Mouse (Mus musculus) heart, embryonic 16.5 days (tissue): Measurements from ENCODE around the gene Lif. TPM values are rescaled to one million over a fixed set of nuclear protein-coding genes. Genes with fewer than 3 reads are reported as not detected.
A peak's percentile ranks its signal among the peaks of the same experiment; 100 is the strongest.

Source experiments
- ATAC-seq: fragments of 200-750 bp; cut with Nextera tagmentation; replicated peaks from 2 replicates; pipeline ENCODE4 v1.8.0; 2017; ENCODE audit warnings: moderate number of reproducible peaks; ENCODE audit not compliant: insufficient read depth, low FRiP score; ENCODE audit errors: extremely low read depth
- H3K27ac ChIP-seq: fragments of 300-500 bp; sonication (generic); 2 replicates; pipeline ENCODE4 v1.5.1; 2014; ENCODE audit warnings: mild to moderate bottlenecking, low read length, control low read depth, moderate library complexity
- H3K27me3 ChIP-seq: fragments of 300-500 bp; sonication (generic); 2 replicates; pipeline ENCODE4 v1.6.1; 2014; ENCODE audit warnings: low read length, mixed read lengths; ENCODE audit not compliant: control insufficient read depth, insufficient read depth
- H3K36me3 ChIP-seq: fragments of 300-500 bp; sonication (generic); 2 replicates; pipeline ENCODE4 v1.6.1; 2014; ENCODE audit not compliant: control insufficient read depth, insufficient read depth
- H3K4me1 ChIP-seq: fragments of 300-500 bp; sonication (generic); 2 replicates; pipeline ENCODE4 v1.6.1; 2014; ENCODE audit warnings: low read length, mixed read lengths; ENCODE audit not compliant: control insufficient read depth, insufficient read depth
- H3K4me2 ChIP-seq: fragments of 300-500 bp; sonication (generic); 2 replicates; pipeline ENCODE4 v1.6.1; 2014; ENCODE audit warnings: low read depth, mild to moderate bottlenecking, control low read depth, low read length
- H3K4me3 ChIP-seq: fragments of 300-500 bp; sonication (generic); 2 replicates; pipeline ENCODE4 v1.5.1; 2014; ENCODE audit warnings: mild to moderate bottlenecking, control low read depth, low read length
- H3K9ac ChIP-seq: fragments of 300-500 bp; sonication (generic); 2 replicates; pipeline ENCODE4 v1.6.1; 2014; ENCODE audit warnings: low read length, control low read depth
- H3K9me3 ChIP-seq: fragments of 300-500 bp; sonication (generic); replicated peaks from 2 replicates; pipeline ENCODE4 v1.6.1; 2016; ENCODE audit warnings: low read length; ENCODE audit not compliant: control insufficient read depth
- WGBS: fragments of 180-500 bp; shearing (Covaris S2); extraction: QIAGEN DNeasy Blood & Tissue Kit; methylation state at CpG from one replicate; pipeline ENCODE4 v1.1.7; 2014; 5-methylcytosine and 5-hydroxymethylcytosine counted together
- polyA plus RNA-seq: library from polyadenylated mRNA; unstranded; fragments of >200 nt; fragmentation: Nextera tagmentation; extraction: Ambion mirVana; gene quantifications from 2 replicates; pipeline ENCODE4 v1.2.1, GENCODE M21; 2015

Gene Lif
- polyA plus RNA-seq, 1 experiment from 2014 or later: 0.20 TPM

DNA sequence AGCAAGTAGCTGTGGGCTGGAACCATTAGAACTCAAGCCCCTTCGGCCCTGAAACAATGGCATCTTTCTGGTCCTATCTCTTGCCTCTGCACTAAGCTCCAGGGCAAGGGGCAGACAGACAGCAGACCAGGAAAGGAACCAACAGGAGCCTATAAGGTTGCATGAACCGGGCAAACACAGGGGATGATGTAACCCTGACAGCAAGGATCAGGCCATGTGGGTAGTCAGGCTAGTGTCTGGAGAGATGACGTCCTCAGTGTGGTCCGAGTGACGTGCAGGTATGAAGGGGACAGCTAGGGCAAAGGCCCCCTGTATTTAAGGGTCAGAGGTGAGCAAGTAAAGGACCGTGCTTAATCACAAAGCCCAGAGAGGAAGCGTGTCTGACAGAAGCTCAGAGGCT is 7.1 kb upstream of the Lif start:
- H3K9ac ChIP-seq: no peak overlapping the region
- ATAC-seq: no peak
- H3K27me3 ChIP-seq: no peaks in the 10 kb centered on the region
- no peak overlapping the region for H3K4me2 ChIP-seq
- no peaks in the 10 kb centered on the region for H3K4me1 ChIP-seq
- no peak overlapping the region for H3K27ac ChIP-seq
- H3K36me3 ChIP-seq: no peaks in the 10 kb centered on the region
- 76% methylated on average over 7 of the region's 7 CpGs for WGBS
- H3K9me3 ChIP-seq: no peaks in the 10 kb centered on the region
- no peak overlapping the region for H3K4me3 ChIP-seq

DNA sequence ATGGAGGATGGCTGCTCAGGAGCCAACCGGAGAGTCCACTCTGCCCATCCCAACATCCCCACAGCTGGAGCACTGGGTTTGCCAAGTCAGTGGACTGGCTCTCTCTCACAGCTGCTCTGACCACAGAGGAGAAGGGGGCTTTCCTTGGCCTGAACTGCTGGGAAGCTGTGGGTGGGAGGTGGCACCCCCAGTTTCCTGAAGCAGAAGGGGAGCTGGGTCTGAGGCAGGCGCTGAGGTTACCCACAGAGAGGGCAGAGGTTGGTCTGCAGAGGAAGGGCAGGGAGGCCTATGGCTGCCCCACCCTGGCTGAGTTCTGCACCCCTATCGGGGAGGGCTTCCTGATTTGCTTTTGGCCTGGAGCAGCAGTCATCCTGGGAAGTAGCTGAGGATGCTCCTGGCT is 6.0 kb upstream of the Lif start:
- Histone ChIP-seq H3K9me3 (no peaks in the 10 kb centered on the region), H3K27ac (no peak overlapping the region), H3K36me3 (no peaks in the 10 kb centered on the region), H3K9ac (no peak overlapping the region), H3K4me3 (no peak overlapping the region), H3K4me1 (no peaks in the 10 kb centered on the region), H3K27me3 (no peaks in the 10 kb centered on the region), H3K4me2 (no peak overlapping the region)
- no peak for ATAC-seq
- WGBS: 62% methylated on average over 3 of the region's 3 CpGs

DNA sequence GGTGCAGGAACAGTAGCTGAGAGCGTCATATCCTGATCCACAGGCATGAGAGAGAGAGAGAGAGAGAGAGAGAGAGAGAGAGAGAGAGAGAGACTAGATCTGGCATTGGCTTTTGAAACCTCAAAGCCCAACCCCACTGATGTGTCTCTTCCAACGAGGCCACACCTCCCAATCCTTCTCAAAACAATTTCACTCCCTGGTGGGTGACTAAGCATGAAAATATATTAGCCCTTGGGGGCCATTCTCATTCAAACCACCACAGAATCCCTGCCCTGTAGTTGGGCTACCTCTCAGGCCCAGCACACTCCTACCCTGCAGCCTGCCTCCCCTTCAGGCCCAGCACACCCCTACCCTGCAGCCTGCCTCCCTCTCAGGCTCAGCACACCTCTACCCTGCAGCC is 4.5 kb upstream of the Lif start:
- ATAC-seq: no peak
- H3K9ac ChIP-seq: no peak overlapping the region
- WGBS: 78% methylated on average over 2 of the region's 2 CpGs
- H3K4me3 ChIP-seq: no peak overlapping the region
- H3K9me3 ChIP-seq: no peaks in the 10 kb centered on the region
- H3K27me3 ChIP-seq: no peaks in the 10 kb centered on the region
- H3K4me1 ChIP-seq: no peaks in the 10 kb centered on the region
- no peak overlapping the region for H3K27ac ChIP-seq
- H3K4me2 ChIP-seq: no peak overlapping the region
- no peaks in the 10 kb centered on the region for H3K36me3 ChIP-seq

DNA sequence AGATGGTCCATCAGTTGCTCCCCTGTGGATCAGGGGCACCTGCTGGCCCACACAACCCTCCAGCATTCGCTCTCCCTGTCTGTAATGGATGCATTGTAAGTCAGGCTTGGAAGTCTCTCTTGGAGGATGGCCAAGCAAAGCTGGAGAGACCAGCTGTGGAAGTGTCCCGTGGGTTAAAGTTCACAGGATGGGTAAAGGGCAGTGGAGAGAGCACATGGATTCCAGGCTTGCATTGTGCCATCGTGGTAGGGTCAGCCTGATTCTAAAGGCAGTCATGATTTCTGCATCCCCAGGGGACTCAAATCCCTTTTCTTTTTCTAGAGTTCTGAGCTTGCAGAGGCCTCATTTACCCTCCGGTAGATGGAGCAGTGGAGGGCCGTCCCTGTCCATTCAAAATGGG is 399 bp downstream of the Lif start:
- ATAC-seq: no peak
- no peak overlapping the region for H3K4me3 ChIP-seq
- H3K9me3 ChIP-seq: no peaks in the 10 kb centered on the region
- 54% methylated on average over 5 of the region's 5 CpGs for WGBS
- H3K27me3 ChIP-seq: no peaks in the 10 kb centered on the region
- no peaks in the 10 kb centered on the region for H3K36me3 ChIP-seq
- no peak overlapping the region for H3K27ac ChIP-seq
- H3K4me2 ChIP-seq: no peak overlapping the region
- peaks cover 29% of the 10 kb centered on the region for H3K4me1 ChIP-seq
- no peak overlapping the region for H3K9ac ChIP-seq

DNA sequence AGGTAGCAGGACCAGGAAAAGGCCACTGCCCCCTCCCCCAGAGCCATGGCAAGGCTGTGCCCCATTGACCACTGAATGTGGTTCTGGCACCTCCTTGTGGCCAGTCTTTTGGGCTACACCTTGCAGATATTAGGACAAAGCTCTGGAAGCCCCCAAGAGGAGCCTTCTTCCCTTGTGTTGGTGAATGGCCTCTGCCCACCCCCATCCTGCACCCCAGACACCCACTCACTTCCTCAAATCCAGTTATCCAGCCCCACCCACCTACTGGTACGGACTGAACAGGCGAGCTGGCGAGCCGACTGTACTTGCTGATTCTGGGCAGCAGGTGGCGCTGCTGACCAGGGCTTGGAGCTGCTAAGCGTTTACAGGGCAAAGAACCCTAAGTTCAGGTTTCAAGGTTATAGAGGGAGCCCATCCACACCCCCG is 1.3 kb downstream of the Lif start:
- no peak overlapping the region for H3K9ac ChIP-seq
- H3K27me3 ChIP-seq: no peaks in the 10 kb centered on the region
- H3K9me3 ChIP-seq: no peaks in the 10 kb centered on the region
- no peaks in the 10 kb centered on the region for H3K36me3 ChIP-seq
- 1% methylated on average over 7 of the region's 7 CpGs for WGBS
- peak overlapping the region; percentile 28; the same call in 1 of the 2 replicates for H3K4me3 ChIP-seq
- peaks cover 32% of the 10 kb centered on the region for H3K4me1 ChIP-seq
- H3K4me2 ChIP-seq: peak overlapping the region; percentile 45
- H3K27ac ChIP-seq: no peak overlapping the region
- 0 out of 2 replicates have a peak, but pooled peaks have one; percentile 16 for ATAC-seq

DNA sequence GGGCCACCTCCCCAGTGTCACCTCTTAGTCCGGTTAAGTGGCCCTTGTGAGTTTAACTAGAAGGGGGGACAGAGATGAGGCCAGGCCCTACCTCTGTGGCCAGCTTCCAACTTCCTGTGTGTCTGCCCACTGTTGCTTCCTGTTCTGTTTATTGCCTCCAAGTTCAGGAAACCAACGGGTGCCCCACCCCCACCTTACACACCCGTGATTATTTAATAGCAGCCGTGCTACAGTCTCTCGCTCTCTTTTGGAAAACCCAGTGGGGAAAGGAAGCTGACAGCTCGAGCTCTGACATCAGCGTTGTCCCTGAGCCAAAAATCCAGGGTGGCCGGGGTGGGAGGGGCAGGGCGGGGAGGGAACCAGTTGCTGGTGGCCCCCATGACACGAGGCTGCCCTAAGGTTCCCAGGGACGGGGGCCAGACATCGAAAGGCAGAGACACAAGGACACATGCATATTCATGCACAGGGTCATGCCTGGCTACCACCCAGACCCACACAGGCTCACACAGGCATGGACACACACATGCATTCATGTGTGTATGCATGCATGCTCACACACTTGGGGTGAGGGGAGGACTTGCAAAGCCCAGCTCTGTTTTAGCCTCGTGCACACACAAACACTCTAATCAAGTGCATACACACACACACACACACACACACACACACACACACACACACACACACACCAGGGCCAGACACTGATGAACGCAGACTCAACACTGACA is 3.3 kb downstream of the Lif start:
- H3K4me1 ChIP-seq: peaks cover 38% of the 10 kb centered on the region
- H3K9me3 ChIP-seq: no peaks in the 10 kb centered on the region
- peak overlapping the region; percentile 50; the same call in 1 of the 2 replicates for H3K27ac ChIP-seq
- H3K4me2 ChIP-seq: peak overlapping the region; percentile 45
- H3K27me3 ChIP-seq: peaks cover 11% of the 10 kb centered on the region
- WGBS: 15% methylated on average over 14 of the region's 14 CpGs
- H3K4me3 ChIP-seq: no peak overlapping the region
- peak overlapping the region; percentile 38 for H3K9ac ChIP-seq
- ATAC-seq: no peak
- H3K36me3 ChIP-seq: no peaks in the 10 kb centered on the region

DNA sequence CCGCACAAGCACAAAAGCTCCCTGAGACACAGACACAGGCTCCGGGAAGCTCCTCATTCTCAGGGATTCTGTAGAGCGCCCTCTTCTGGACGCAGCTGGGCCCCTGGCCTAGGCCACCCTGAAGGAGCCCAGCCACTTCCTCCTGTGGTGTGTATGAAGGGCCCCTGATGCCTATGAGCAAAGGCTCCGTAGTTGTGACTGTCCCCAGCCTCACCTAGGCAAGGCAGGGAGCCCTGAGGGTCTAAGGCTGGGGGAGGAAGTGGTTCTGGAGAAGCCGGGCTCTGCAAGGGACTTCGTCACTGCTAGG is 3.8 kb downstream of the Lif start:
- 46% methylated on average over 7 of the region's 7 CpGs for WGBS
- peaks cover 11% of the 10 kb centered on the region for H3K27me3 ChIP-seq
- H3K4me2 ChIP-seq: no peak overlapping the region
- peaks cover 38% of the 10 kb centered on the region for H3K4me1 ChIP-seq
- H3K36me3 ChIP-seq: no peaks in the 10 kb centered on the region
- no peak overlapping the region for H3K4me3 ChIP-seq
- no peak overlapping the region for H3K9ac ChIP-seq
- no peaks in the 10 kb centered on the region for H3K9me3 ChIP-seq
- 0 out of 2 replicates have a peak, but pooled peaks have one; percentile 10 for ATAC-seq
- peak overlapping the region; percentile 11; the same call in 1 of the 2 replicates for H3K27ac ChIP-seq

DNA sequence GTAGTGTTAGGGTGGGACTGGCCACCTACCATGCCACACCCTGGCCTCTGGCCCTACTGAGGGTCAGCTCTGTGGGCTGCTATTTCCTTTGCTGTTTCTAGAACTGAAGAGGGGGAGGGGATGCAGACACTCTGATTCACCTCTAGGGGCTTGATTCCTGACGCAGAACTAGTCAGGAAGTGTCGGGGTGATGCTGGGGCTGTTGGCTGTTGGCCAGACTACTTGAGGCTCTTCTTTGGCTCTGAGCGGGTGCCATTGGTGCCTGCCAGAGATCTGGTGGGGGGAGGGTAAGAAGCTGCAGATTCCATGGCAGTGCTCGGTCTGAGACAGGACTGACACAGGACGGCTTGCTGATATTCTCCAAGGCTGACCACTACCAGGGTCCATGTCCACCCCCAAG is 4.6 kb downstream of the Lif start:
- Histone ChIP-seq H3K4me1 (peaks cover 39% of the 10 kb centered on the region), H3K4me3 (no peak overlapping the region), H3K9me3 (no peaks in the 10 kb centered on the region), H3K4me2 (no peak overlapping the region), H3K27me3 (peaks cover 13% of the 10 kb centered on the region), H3K27ac (no peak overlapping the region), H3K9ac (no peak overlapping the region), H3K36me3 (no peaks in the 10 kb centered on the region)
- 10% methylated on average over 5 of the region's 5 CpGs for WGBS
- ATAC-seq: peak; percentile 50

DNA sequence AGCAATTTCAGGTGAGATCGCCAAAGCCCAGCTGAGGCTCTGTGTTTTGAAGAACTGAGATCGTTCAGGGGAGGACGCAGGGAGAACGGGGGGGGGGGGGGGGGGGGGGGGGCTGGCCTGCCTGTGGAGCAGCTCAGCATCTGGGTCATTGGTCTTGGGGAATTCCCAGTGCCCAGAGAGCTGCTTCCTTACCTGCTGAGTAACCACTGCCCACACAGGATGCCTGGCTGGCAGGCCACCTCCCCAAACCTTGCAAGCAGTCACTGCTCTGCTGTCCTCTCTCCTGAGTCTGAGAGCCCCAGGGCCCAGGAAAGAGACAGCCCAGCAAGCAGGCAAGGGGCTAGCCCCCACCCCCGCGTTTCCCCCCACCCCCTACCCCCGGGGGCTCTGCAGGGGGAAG is 5.5 kb downstream of the Lif start:
- Histone ChIP-seq H3K36me3 (no peaks in the 10 kb centered on the region), H3K4me1 (peaks cover 43% of the 10 kb centered on the region), H3K9ac (no peak overlapping the region), H3K9me3 (no peaks in the 10 kb centered on the region), H3K27ac (no peak overlapping the region), H3K4me3 (no peak overlapping the region), H3K27me3 (peaks cover 18% of the 10 kb centered on the region), H3K4me2 (no peak overlapping the region)
- no peak for ATAC-seq
- WGBS: 23% methylated on average over 7 of the region's 7 CpGs
